Mouse (Mus musculus): ENCODE measurements around the gene Nucb1.

GRCm38 (mm10) chr7:45446589-45446988, 63.6 kb downstream of the Nucb1 start:
- TF ChIP-seq POLR2AphosphoS2 (IDR thresholded peaks at IDR 0.05; ENCODE audit: insufficient read length, low read depth): no peak
- no peak for TF ChIP-seq POLR2A (IDR thresholded peaks at IDR 0.05; ENCODE audit: insufficient read length, low read depth)
- no peak for TF ChIP-seq MAX (IDR thresholded peaks at IDR 0.05; ENCODE audit: low read depth)
- no peak for TF ChIP-seq TCF12 (IDR thresholded peaks at IDR 0.05; ENCODE audit: insufficient read depth, poor library complexity, severe bottlenecking)
- no peak for TF ChIP-seq CEBPB (IDR thresholded peaks at IDR 0.05; ENCODE audit: insufficient read depth, poor library complexity, severe bottlenecking)
- TF ChIP-seq MYOD1 (IDR thresholded peaks at IDR 0.05; ENCODE audit: control insufficient read depth in 1 of 3, insufficient read length in 2 of 3, low read depth in 2 of 3): no peak
- TF ChIP-seq REST (IDR thresholded peaks at IDR 0.05; ENCODE audit: insufficient read depth, insufficient read length): no peak
- no peak for TF ChIP-seq TCF3 (IDR thresholded peaks at IDR 0.05; ENCODE audit: insufficient read length, low read depth)
- TF ChIP-seq USF1 (IDR thresholded peaks at IDR 0.05; ENCODE audit: low read depth): no peak
- no peak for TF ChIP-seq E2F4 (IDR thresholded peaks at IDR 0.05; ENCODE audit: insufficient read depth)
- TF ChIP-seq MYOG (IDR thresholded peaks at IDR 0.05; ENCODE audit: control insufficient read depth in 1 of 3, insufficient read depth in 1 of 3, insufficient read length in 2 of 3, low read depth in 2 of 3): no peak
- no peak for TF ChIP-seq SRF (IDR thresholded peaks at IDR 0.05; ENCODE audit: control insufficient read depth, insufficient read length, low read depth)
